Mouse (Mus musculus) right cerebral cortex, postnatal 10 days (tissue): Measurements from ENCODE around the gene Actl6a.

Source experiments
- DNase-seq, 2 experiments: peaks; one replicate each; pipeline ENCODE4 v3.0.0; 2021; ENCODE audit warnings: low spot score in 2 of 2

Gene Actl6a

GRCm38 (mm10) chr3:32749820-32750579, 43.9 kb downstream of the Actl6a start:
- DNase-seq = no peak

DNA sequence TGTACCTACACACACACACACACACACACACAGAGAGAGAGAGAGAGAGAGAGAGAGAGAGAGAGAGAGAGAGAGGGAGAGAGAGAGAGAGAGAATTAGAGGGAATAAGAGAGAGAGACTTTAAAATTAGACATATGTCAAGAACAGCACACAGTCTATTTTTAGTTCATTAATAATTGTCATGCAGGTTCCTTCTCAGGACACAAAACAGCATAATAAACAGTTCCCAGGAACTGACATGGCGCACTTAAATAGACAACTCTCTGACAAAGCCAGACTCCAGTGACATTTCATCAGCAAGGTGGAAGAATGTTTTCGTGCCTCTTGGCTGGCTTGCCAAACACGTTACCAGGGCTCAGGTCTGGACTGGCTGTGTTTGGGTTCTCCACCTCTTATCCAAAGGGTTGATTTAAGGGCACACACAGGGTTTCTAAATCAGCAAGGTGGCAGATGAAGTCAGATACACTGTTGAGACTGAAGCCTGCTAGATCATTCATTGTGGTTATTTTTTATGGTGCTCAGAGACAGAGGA, 48.4 kb downstream of the Actl6a start:
- DNase-seq = no peak

DNA sequence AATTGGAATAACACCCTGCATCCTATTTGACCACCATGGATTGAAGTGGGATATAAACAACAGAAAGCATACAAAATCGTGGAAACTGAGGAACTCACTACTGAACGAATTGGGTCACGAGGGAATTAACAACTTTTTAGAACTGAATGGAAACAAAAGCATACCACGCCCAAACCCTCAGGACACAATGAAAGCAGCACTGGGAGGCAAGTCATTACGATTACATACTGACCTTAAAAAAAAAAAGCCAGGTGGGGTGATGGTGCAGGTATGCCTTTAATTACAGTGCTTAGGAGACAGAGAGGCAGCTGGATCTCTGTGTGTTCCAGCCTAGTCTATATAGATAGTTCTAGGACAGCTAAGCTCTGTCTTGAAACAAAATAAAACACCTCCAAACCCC, 53.1 kb downstream of the Actl6a start:
- no peak for DNase-seq

DNA sequence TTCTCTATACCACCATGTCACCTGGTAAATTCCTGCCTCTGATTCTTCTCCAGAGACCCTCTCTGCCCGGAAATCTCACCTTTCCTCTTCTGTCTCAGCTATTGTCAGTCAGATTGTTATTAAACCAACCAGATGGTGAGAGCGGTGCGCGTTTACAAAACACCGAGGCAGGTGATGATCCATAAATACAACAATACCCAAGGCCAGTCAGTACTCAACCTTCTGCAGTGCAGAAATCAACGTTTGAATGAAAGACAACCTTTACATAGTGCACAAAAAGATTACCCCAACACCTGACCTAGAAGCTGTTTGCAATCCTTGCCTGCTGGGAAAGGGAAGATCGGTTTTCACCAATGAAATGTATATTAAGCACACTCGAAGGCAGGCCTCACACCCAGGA, 56.9 kb downstream of the Actl6a start:
- DNase-seq = no peak

DNA sequence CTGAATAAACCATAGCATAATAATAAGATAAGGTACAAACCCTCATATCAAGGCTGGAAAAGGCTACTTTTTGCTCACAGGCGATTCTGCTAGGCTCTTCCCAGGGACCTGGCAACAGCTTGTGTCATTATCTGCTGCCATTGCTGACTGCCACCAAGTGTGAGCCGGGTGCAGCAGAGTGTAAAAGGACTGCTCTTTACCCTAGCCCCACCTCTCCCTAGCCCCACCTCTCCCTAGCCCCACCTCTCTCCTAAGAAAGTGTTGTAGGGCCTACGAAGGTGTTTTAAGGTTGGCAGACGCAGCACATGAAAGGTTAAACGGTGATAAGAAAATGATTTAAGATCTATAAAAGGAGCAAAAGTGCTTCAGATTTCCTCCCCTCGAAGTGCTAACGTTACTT, 57.8 kb downstream of the Actl6a start:
- no peak for DNase-seq

- no peak for DNase-seq
Measured at GRCm38 (mm10) chr3:32770781-32771180, 64.7 kb downstream of the Actl6a start.
